Mouse (Mus musculus) liver, postnatal 0 days (tissue): ENCODE results near the gene Cadm2. TPM values are rescaled to one million over a fixed set of nuclear protein-coding genes. Genes with fewer than 3 reads are reported as not detected.

Experiments used
- ATAC-seq: fragments of 200-750 bp; cut with Nextera tagmentation; 2 replicates; pipeline ENCODE4 v1.8.0; 2017; ENCODE audit warnings: mild to moderate bottlenecking, moderate library complexity
- DNase-seq: peaks from one replicate; pipeline ENCODE4 v3.0.0-alpha.2; 2016
- H3K27ac ChIP-seq: fragments of 300-500 bp; sonication (generic); 2 replicates; pipeline ENCODE4 v1.5.1; 2014; ENCODE audit warnings: antibody characterized with exemption, moderate library complexity, mild to moderate bottlenecking, low read depth
- H3K27me3 ChIP-seq: fragments of 300-500 bp; sonication (generic); 2 replicates; pipeline ENCODE4 v1.6.1; 2014; ENCODE audit warnings: low read length, control low read depth, mixed read lengths; ENCODE audit not compliant: insufficient read depth
- H3K36me3 ChIP-seq: fragments of 300-500 bp; sonication (generic); replicated peaks from 2 replicates; pipeline ENCODE4 v1.6.1; 2014; ENCODE audit warnings: mild to moderate bottlenecking, control low read depth, low read length, moderate library complexity, mixed read lengths; ENCODE audit not compliant: insufficient read depth
- H3K4me1 ChIP-seq: fragments of 300-500 bp; sonication (generic); 2 replicates; pipeline ENCODE4 v1.6.1; 2014; ENCODE audit warnings: antibody characterized with exemption, mild to moderate bottlenecking, control low read depth; ENCODE audit not compliant: insufficient read depth
- H3K4me2 ChIP-seq: fragments of 300-500 bp; sonication (generic); 2 replicates; pipeline ENCODE4 v1.6.1; 2014; ENCODE audit warnings: low read depth, mild to moderate bottlenecking, low read length, moderate library complexity, mixed read lengths
- H3K4me3 ChIP-seq: fragments of 300-500 bp; sonication (generic); 2 replicates; pipeline ENCODE4 v1.5.1; 2014; ENCODE audit warnings: low read depth, low read length
- H3K9ac ChIP-seq: fragments of 300-500 bp; sonication (generic); replicated peaks from 2 replicates; pipeline ENCODE4 v1.6.1; 2014; ENCODE audit warnings: mild to moderate bottlenecking, moderate library complexity
- H3K9me3 ChIP-seq: fragments of 300-500 bp; sonication (generic); 2 replicates; pipeline ENCODE4 v1.6.1; 2016; ENCODE audit warnings: mild to moderate bottlenecking, control low read depth, low read length, mixed read lengths
- CTCF ChIP-seq: sonication (generic); IDR thresholded peaks from 2 replicates; pipeline ENCODE4 v1.5.1; 2016; ENCODE audit warnings: antibody characterized with exemption, low read depth
- EP300 ChIP-seq: IDR thresholded peaks from 2 replicates; pipeline ENCODE4 v1.6.1; 2016; ENCODE audit warnings: antibody characterized with exemption, low read depth, mild to moderate bottlenecking
- WGBS: fragments of 180-500 bp; shearing (Covaris S2); extraction: QIAGEN DNeasy Blood & Tissue Kit; methylation state at CpG from one replicate; pipeline ENCODE4 v1.1.7; 2014; ENCODE audit not compliant: insufficient replicate concordance; 5-methylcytosine and 5-hydroxymethylcytosine counted together
- polyA plus RNA-seq: library from polyadenylated mRNA; unstranded; fragments of >200 nt; fragmentation: Nextera tagmentation; extraction: Ambion mirVana; gene quantifications from 2 replicates; pipeline ENCODE4 v1.2.1, GENCODE M21; 2015

Cadm2 gene
- polyA plus RNA-seq, 1 experiment from 2014 or later, result not detected

GRCm38 (mm10) chr16:66891559-66892247 lies 729.0 kb downstream of the Cadm2 start:
- Histone ChIP-seq H3K27me3 (no peaks in the 10 kb centered on the region), H3K9ac (no peak overlapping the region), H3K4me1 (no peaks in the 10 kb centered on the region), H3K4me3 (no peak overlapping the region), H3K9me3 (no peaks in the 10 kb centered on the region), H3K4me2 (no peak overlapping the region), H3K27ac (no peak overlapping the region), H3K36me3 (no peaks in the 10 kb centered on the region)
- DNase-seq (no peak), ATAC-seq (no peak)
- TF ChIP-seq EP300, result no peak
- TF ChIP-seq CTCF, result no peak
- WGBS, result 58% methylated on average over 6 of the region's 6 CpGs

- Histone ChIP-seq H3K9ac (no peak overlapping the region), H3K36me3 (no peaks in the 10 kb centered on the region), H3K4me1 (no peaks in the 10 kb centered on the region), H3K4me2 (no peak overlapping the region), H3K27me3 (no peaks in the 10 kb centered on the region), H3K4me3 (no peak overlapping the region), H3K27ac (no peak overlapping the region), H3K9me3 (no peaks in the 10 kb centered on the region)
- 82% methylated on average over 8 of the region's 8 CpGs for WGBS
- ATAC-seq (no peak), DNase-seq (no peak)
- TF ChIP-seq EP300, result no peak
- no peak for TF ChIP-seq CTCF
These were observed 730.8 kb downstream of the Cadm2 start for GRCm38 (mm10) chr16:66889907-66890306.

GRCm38 (mm10) chr16:66882597-66882996 lies 738.1 kb downstream of the Cadm2 start:
- no peak overlapping the region for H3K4me3 ChIP-seq
- no peak overlapping the region for H3K4me2 ChIP-seq
- H3K4me1 ChIP-seq, result no peaks in the 10 kb centered on the region
- TF ChIP-seq EP300, result no peak
- no peak overlapping the region for H3K27ac ChIP-seq
- 44% methylated on average over 3 of the region's 3 CpGs for WGBS
- ATAC-seq (no peak), DNase-seq (no peak)
- no peaks in the 10 kb centered on the region for H3K36me3 ChIP-seq
- H3K9ac ChIP-seq, result no peak overlapping the region
- H3K27me3 ChIP-seq, result no peaks in the 10 kb centered on the region
- no peaks in the 10 kb centered on the region for H3K9me3 ChIP-seq

- no peak overlapping the region for H3K9ac ChIP-seq
- no peak overlapping the region for H3K4me3 ChIP-seq
- no peak overlapping the region for H3K27ac ChIP-seq
- no peaks in the 10 kb centered on the region for H3K9me3 ChIP-seq
- H3K4me1 ChIP-seq, result no peaks in the 10 kb centered on the region
- TF ChIP-seq CTCF (no peak), EP300 (no peak)
- H3K4me2 ChIP-seq, result no peak overlapping the region
- DNase-seq (no peak), ATAC-seq (no peak)
- H3K36me3 ChIP-seq, result no peaks in the 10 kb centered on the region
- no peaks in the 10 kb centered on the region for H3K27me3 ChIP-seq
- 66% methylated on average over 3 of the region's 3 CpGs for WGBS
These were observed 749.5 kb downstream of the Cadm2 start for GRCm38 (mm10) chr16:66871201-66871600.

GRCm38 (mm10) chr16:66851047-66851446 lies 769.7 kb downstream of the Cadm2 start:
- ATAC-seq, result no peak
- Histone ChIP-seq H3K27ac (no peak overlapping the region), H3K9me3 (no peaks in the 10 kb centered on the region), H3K4me2 (no peak overlapping the region), H3K4me1 (no peaks in the 10 kb centered on the region), H3K4me3 (no peak overlapping the region), H3K27me3 (no peaks in the 10 kb centered on the region), H3K9ac (no peak overlapping the region), H3K36me3 (no peaks in the 10 kb centered on the region)
- DNase-seq, result no peak
- WGBS, result 83% methylated on average over 3 of the region's 3 CpGs
- TF ChIP-seq EP300 (no peak), CTCF (no peak)

GRCm38 (mm10) chr16:66824866-66825265 lies 795.8 kb downstream of the Cadm2 start:
- Histone ChIP-seq H3K4me2 (no peak overlapping the region), H3K27me3 (no peaks in the 10 kb centered on the region), H3K9me3 (no peaks in the 10 kb centered on the region), H3K9ac (no peak overlapping the region), H3K27ac (no peak overlapping the region), H3K36me3 (no peaks in the 10 kb centered on the region), H3K4me1 (no peaks in the 10 kb centered on the region), H3K4me3 (no peak overlapping the region)
- TF ChIP-seq CTCF (no peak), EP300 (no peak)
- 63% methylated on average over 3 of the region's 3 CpGs for WGBS
- ATAC-seq, result no peak
- no peak for DNase-seq

GRCm38 (mm10) chr16:66811495-66811894 lies 809.2 kb downstream of the Cadm2 start:
- ATAC-seq (no peak), DNase-seq (no peak)
- TF ChIP-seq EP300, result no peak
- no peak for TF ChIP-seq CTCF
- Histone ChIP-seq H3K4me2 (no peak overlapping the region), H3K27me3 (no peaks in the 10 kb centered on the region), H3K9me3 (no peaks in the 10 kb centered on the region), H3K4me3 (no peak overlapping the region), H3K4me1 (no peaks in the 10 kb centered on the region), H3K27ac (no peak overlapping the region), H3K36me3 (no peaks in the 10 kb centered on the region), H3K9ac (no peak overlapping the region)
